Mouse (Mus musculus) ES-E14 (cell line): ENCODE measurements around the gene Clstn2. TPM values are rescaled to one million over a fixed set of nuclear protein-coding genes. Genes with fewer than 3 reads are reported as not detected.

Experiments used
- DNase-seq: peaks from one replicate; pipeline ENCODE4 v3.0.0-alpha.2; 2013; ENCODE audit warnings: low read depth, low spot score
- H3K27ac ChIP-seq: 2 replicates; pipeline ENCODE4 v1.5.1; 2012; ENCODE audit warnings: low read depth, mild to moderate bottlenecking, low read length, moderate library complexity, mixed read lengths; ENCODE audit not compliant: poor library complexity, insufficient read depth, severe bottlenecking
- H3K36me3 ChIP-seq: 2 replicates; pipeline ENCODE4 v1.6.1; 2012; ENCODE audit warnings: mild to moderate bottlenecking, low read length, moderate library complexity, mixed read lengths; ENCODE audit not compliant: control insufficient read depth, poor library complexity, insufficient read depth, severe bottlenecking
- H3K4me1 ChIP-seq, 2 experiments: fragments of 150-350 bp in 1 of 2; sonication (generic) in 1 of 2; 2 replicates each; pipeline ENCODE4 v1.6.1; 2012; ENCODE audit warnings: low read length in 2 of 2, mild to moderate bottlenecking in 1 of 2, mixed read lengths in 1 of 2; ENCODE audit not compliant: control insufficient read depth in 2 of 2, insufficient read depth in 2 of 2, poor library complexity in 1 of 2
- H3K4me3 ChIP-seq, 2 experiments: fragments of 150-350 bp in 1 of 2; sonication (generic) in 1 of 2; 2 replicates each; pipeline ENCODE4 v1.5.1; 2012; ENCODE audit warnings: low read length in 2 of 2, low read depth in 1 of 2, mild to moderate bottlenecking in 1 of 2, mixed read lengths in 1 of 2; ENCODE audit not compliant: insufficient read depth in 1 of 2, poor library complexity in 1 of 2, severe bottlenecking in 1 of 2
- H3K9ac ChIP-seq: 2 replicates; pipeline ENCODE4 v1.6.1; 2012; ENCODE audit warnings: low read depth, mild to moderate bottlenecking, low read length, mixed read lengths; ENCODE audit not compliant: poor library complexity, insufficient read depth, severe bottlenecking
- H3K9me3 ChIP-seq: fragments of 150-350 bp; sonication (generic); 2 replicates; pipeline ENCODE4 v1.6.1; 2012; ENCODE audit warnings: low read depth, mild to moderate bottlenecking, low read length; ENCODE audit not compliant: control insufficient read depth, insufficient read depth
- CHD2 ChIP-seq: IDR thresholded peaks from 2 replicates; pipeline ENCODE4 v1.6.1; 2014; ENCODE audit warnings: mild to moderate bottlenecking, low read depth, low read length, inconsistent platforms
- HCFC1 ChIP-seq: IDR thresholded peaks from 2 replicates; pipeline ENCODE4 v1.6.1; 2012; ENCODE audit warnings: low read length, inconsistent platforms, borderline replicate concordance; ENCODE audit not compliant: insufficient read depth
- MAFK ChIP-seq: IDR thresholded peaks from 2 replicates; pipeline ENCODE4 v1.6.1; 2014; ENCODE audit warnings: mild to moderate bottlenecking, low read depth, low read length, inconsistent platforms; ENCODE audit not compliant: insufficient read depth
- ZC3H11A ChIP-seq: IDR thresholded peaks from 2 replicates; pipeline ENCODE4 v1.6.1; 2012; ENCODE audit warnings: low read depth, mild to moderate bottlenecking, inconsistent platforms, low read length, borderline replicate concordance
- ZNF384 ChIP-seq: IDR thresholded peaks from 2 replicates; pipeline ENCODE4 v1.6.1; 2012; ENCODE audit warnings: low read depth, low read length, inconsistent platforms
- in situ Hi-C, 2 experiments: fragments of 600-800 bp; cut with MboI; formaldehyde crosslinking; loops; one replicate each; pipeline ENCODE4 v1.15.1; 2025; ENCODE audit warnings: low sequenced_read_pairs in 2 of 2, inconsistent platforms in 1 of 2; ENCODE audit not compliant: unreplicated experiment in 2 of 2
- total RNA-seq: library from RNA; depleted of rRNA; stranded (reverse); fragments of 300-350 nt; gene quantifications from 2 replicates; pipeline ENCODE4 v1.2.3, GENCODE M21; 2012

Gene Clstn2
- total RNA-seq, 1 experiment, result 0.89 TPM

- H3K27ac ChIP-seq, result no peak overlapping the region
- no peaks in the 10 kb centered on the region for H3K4me1 ChIP-seq
- no peaks in the 10 kb centered on the region for H3K36me3 ChIP-seq
- H3K4me3 ChIP-seq, result no peak overlapping the region
- no peaks in the 10 kb centered on the region for H3K9me3 ChIP-seq
- in situ Hi-C loops, result no loop called here
- DNase-seq, result no peak
- H3K9ac ChIP-seq, result no peak overlapping the region
- TF ChIP-seq MAFK (no peak), HCFC1 (no peak), ZC3H11A (no peak), CHD2 (no peak), ZNF384 (no peak)
Measured at GRCm38 (mm10) chr9:97995723-97996122, 37.3 kb downstream of the Clstn2 start.

- H3K36me3 ChIP-seq, result no peaks in the 10 kb centered on the region
- TF ChIP-seq MAFK, result no peak
- TF ChIP-seq HCFC1, result no peak
- TF ChIP-seq ZC3H11A, result no peak
- no peak for TF ChIP-seq CHD2
- no peak for TF ChIP-seq ZNF384
- H3K4me1 ChIP-seq, result no peaks in the 10 kb centered on the region
- no peaks in the 10 kb centered on the region for H3K9me3 ChIP-seq
- no peak overlapping the region for H3K27ac ChIP-seq
- no peak for DNase-seq
- in situ Hi-C loops, result no loop called here
- no peak overlapping the region for H3K4me3 ChIP-seq
- no peak overlapping the region for H3K9ac ChIP-seq
Measured at GRCm38 (mm10) chr9:97992131-97992530, 40.9 kb downstream of the Clstn2 start.

- no peaks in the 10 kb centered on the region for H3K36me3 ChIP-seq
- H3K27ac ChIP-seq, result no peak overlapping the region
- H3K4me1 ChIP-seq, result no peaks in the 10 kb centered on the region
- in situ Hi-C loops, result no loop called here
- TF ChIP-seq ZNF384, result no peak
- TF ChIP-seq ZC3H11A, result no peak
- TF ChIP-seq MAFK, result no peak
- TF ChIP-seq CHD2, result no peak
- TF ChIP-seq HCFC1, result no peak
- H3K9me3 ChIP-seq, result no peaks in the 10 kb centered on the region
- no peak overlapping the region for H3K4me3 ChIP-seq
- no peak for DNase-seq
- no peak overlapping the region for H3K9ac ChIP-seq
Measured at GRCm38 (mm10) chr9:97977339-97977738, 55.6 kb downstream of the Clstn2 start.

GRCm38 (mm10) chr9:97974801-97975347 lies 58.1 kb downstream of the Clstn2 start:
- Histone ChIP-seq H3K9ac (no peak overlapping the region), H3K27ac (no peak overlapping the region), H3K4me3 (no peak overlapping the region), H3K4me1 (no peaks in the 10 kb centered on the region), H3K9me3 (no peaks in the 10 kb centered on the region), H3K36me3 (no peaks in the 10 kb centered on the region)
- no peak for DNase-seq
- TF ChIP-seq HCFC1 (no peak), CHD2 (no peak), MAFK (no peak), ZNF384 (no peak), ZC3H11A (no peak)
- in situ Hi-C loops, result no loop called here

GRCm38 (mm10) chr9:97966691-97967090 lies 66.3 kb downstream of the Clstn2 start:
- H3K4me3 ChIP-seq, result no peak overlapping the region
- no peaks in the 10 kb centered on the region for H3K36me3 ChIP-seq
- H3K9ac ChIP-seq, result no peak overlapping the region
- no peak for DNase-seq
- TF ChIP-seq ZC3H11A (no peak), CHD2 (no peak), MAFK (no peak), HCFC1 (no peak)
- H3K27ac ChIP-seq, result no peak overlapping the region
- H3K4me1 ChIP-seq, result no peaks in the 10 kb centered on the region
- H3K9me3 ChIP-seq, result no peaks in the 10 kb centered on the region
- in situ Hi-C loops, result no loop called here
